Mouse (Mus musculus): ENCODE data around the gene Tk2.

DNA sequence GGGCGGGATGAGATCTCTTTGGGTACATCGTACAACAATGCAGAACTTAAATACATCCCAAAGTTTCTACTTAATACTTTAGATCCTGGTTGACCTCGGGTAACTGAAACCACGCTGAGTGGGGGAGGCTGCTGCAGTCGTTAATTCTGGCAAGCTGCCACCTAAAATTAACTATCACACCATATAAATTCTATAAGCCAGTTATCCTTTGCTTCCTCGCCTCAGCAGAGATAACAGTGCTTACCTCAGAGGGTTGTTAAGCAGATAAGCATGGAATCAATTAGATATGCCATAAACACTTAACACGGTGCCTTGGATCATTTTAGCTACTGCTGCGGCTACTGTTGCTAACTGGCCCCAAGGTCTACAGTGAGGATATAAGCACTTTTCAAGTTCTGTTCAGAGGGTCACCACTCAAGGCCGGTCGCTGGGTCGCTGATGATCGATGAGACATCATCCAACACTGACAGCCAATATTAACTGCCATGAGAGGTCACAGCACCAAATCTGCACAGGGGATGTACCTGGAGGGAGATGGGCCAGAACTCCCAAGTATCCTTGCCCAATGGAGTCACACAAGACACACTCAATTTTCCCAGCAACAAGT, 6.2 kb downstream of the Tk2 start:
- TF ChIP-seq CTCF (IDR thresholded peaks at IDR 0.05; ENCODE audit: borderline replicate concordance, extremely low read depth, insufficient read depth, insufficient read length) (no peak), POLR2A (IDR thresholded peaks at IDR 0.05; ENCODE audit: borderline replicate concordance, extremely low read depth, insufficient read depth, insufficient read length, poor library complexity, severe bottlenecking) (no peak)
